In the genomic region with DNA sequence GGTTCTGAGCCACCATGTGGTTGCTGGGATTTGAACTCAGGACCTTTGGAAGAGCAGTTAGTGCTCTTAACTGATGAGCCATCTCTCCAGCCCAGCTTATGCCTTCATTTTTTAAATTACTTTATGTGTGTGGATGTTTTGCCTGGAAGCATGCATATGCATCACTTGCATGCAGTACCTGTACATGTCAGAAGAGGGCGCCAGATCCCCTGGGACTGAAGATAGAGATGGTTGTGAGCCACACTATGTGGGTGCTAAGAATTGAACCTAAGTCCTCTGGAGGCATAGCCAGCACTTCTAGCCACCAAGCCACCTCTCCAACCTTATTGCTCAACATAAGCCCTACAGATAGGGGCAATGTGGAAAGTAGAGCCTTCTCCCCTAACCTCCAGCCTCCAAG, we compare ENCODE assay signal across 13 mouse cellular contexts. TPM values are rescaled to one million over a fixed set of nuclear protein-coding genes. Genes with fewer than 3 reads are reported as not detected.
A peak's percentile ranks its signal among the peaks of the same experiment; 100 is the strongest.
DNase-seq lines count a peak whose midpoint lies in the region; ATAC-seq and TF ChIP-seq lines count a peak whose summit lies in the region.
"Had no signal": no experiment of that assay in that cellular context is flagged by ENCODE, and none has a peak within 500 bp of the region (broad histone marks: within the 10 kb centered on the region; RNA-seq: fewer than 3 reads in every experiment).

No protein-coding gene starts in this region.

- H3K27ac ChIP-seq in intestine, postnatal 0 days (ENCODE audit: low read depth, low read length): no peak overlapping the region
- H3K27ac ChIP-seq in intestine, embryonic 16.5 days (ENCODE audit: low read length): no peak overlapping the region
- no peak overlapping the region for H3K27ac ChIP-seq in thymus, adult 2 months (ENCODE audit: control insufficient read depth, insufficient read depth, low read length)

- no peaks in the 10 kb centered on the region for H3K27me3 ChIP-seq in intestine, postnatal 0 days (replicated peaks; ENCODE audit: control insufficient read depth, insufficient read depth, low read length)
- no peaks in the 10 kb centered on the region for H3K27me3 ChIP-seq in intestine, embryonic 16.5 days (replicated peaks; ENCODE audit: control insufficient read depth, insufficient read depth, low read length)
- no peaks in the 10 kb centered on the region for H3K27me3 ChIP-seq in thymus, adult 2 months (ENCODE audit: control insufficient read depth, insufficient read depth, low read length)
- H3K27me3 ChIP-seq in splenic B cell, adult 2 months (ENCODE audit: control insufficient read depth, insufficient read depth, low read length, poor library complexity, severe bottlenecking): no peaks in the 10 kb centered on the region

- no peak overlapping the region for H3K9ac ChIP-seq in intestine, postnatal 0 days (ENCODE audit: low read depth, low read length)
- H3K9ac ChIP-seq in intestine, embryonic 16.5 days (ENCODE audit: low read depth, low read length): no peak overlapping the region

- TF ChIP-seq CTCF in intestine, postnatal 0 days (IDR thresholded peaks at IDR 0.05; ENCODE audit: low read depth): peak; percentile 71
- TF ChIP-seq CTCF in thymus, adult 2 months (IDR thresholded peaks at IDR 0.05; ENCODE audit: borderline replicate concordance, control insufficient read depth, extremely low read depth, insufficient read depth, low read length, poor library complexity): no peak

- no peaks in the 10 kb centered on the region for H3K9me3 ChIP-seq in intestine, postnatal 0 days (ENCODE audit: control insufficient read depth)
- H3K9me3 ChIP-seq in intestine, embryonic 16.5 days (ENCODE audit: control insufficient read depth, low read length): peaks cover 6% of the 10 kb centered on the region; the same call in 1 of the 2 replicates

- WGBS in intestine, postnatal 0 days: 70% methylated on average over 1 of the region's 1 CpGs
- 61% methylated on average over 1 of the region's 1 CpGs for WGBS in intestine, embryonic 16.5 days
- WGBS in thymus, adult 2 months: 85% methylated on average over 1 of the region's 1 CpGs

- DNase-seq in thymus, adult 2 months: peak; percentile 44
- no peak for DNase-seq in thymus, postnatal 10 days (ENCODE audit: low spot score in 2 of 2)
- peak; percentile 60 for DNase-seq in R1 (ENCODE audit: low read depth, low spot score)
- peak; percentile 62 for DNase-seq in splenic B cell, adult 2 months (ENCODE audit: low read depth, low spot score)
- DNase-seq in left cerebral cortex, adult 9 months (ENCODE audit: low spot score in 2 of 2): no peak
- DNase-seq: heart, postnatal 10 days; kidney, adult 18-20 months; layer of hippocampus, adult 9-11 months; liver, embryonic 13.5 days had no signal

- TF ChIP-seq POLR2A in thymus, adult 2 months (IDR thresholded peaks at IDR 0.05; ENCODE audit: control insufficient read depth, extremely low read depth, insufficient read depth, low read length, poor library complexity): no peak

- no peak for ATAC-seq in intestine, postnatal 0 days
- no peak for ATAC-seq in intestine, embryonic 16.5 days
- no peak for ATAC-seq in inflammation-experienced regulatory T-cells, adult 6 months

- no peak overlapping the region for H3K4me3 ChIP-seq in intestine, postnatal 0 days (ENCODE audit: low read depth, low read length)
- H3K4me3 ChIP-seq in intestine, embryonic 16.5 days (ENCODE audit: low read length): no peak overlapping the region
- H3K4me3 ChIP-seq in thymus, adult 2 months (ENCODE audit: control insufficient read depth, insufficient read depth, low read length): no peak overlapping the region
- H3K4me3 ChIP-seq: liver, embryonic 13.5 days had no signal

- no peaks in the 10 kb centered on the region for H3K36me3 ChIP-seq in intestine, postnatal 0 days (ENCODE audit: control insufficient read depth, insufficient read depth)
- H3K36me3 ChIP-seq in intestine, embryonic 16.5 days (ENCODE audit: control insufficient read depth, insufficient read depth, low read length): no peaks in the 10 kb centered on the region
- H3K36me3 ChIP-seq in thymus, adult 2 months (ENCODE audit: control insufficient read depth, insufficient read depth, low read length): no peaks in the 10 kb centered on the region
- H3K36me3 ChIP-seq in splenic B cell, adult 2 months (ENCODE audit: control insufficient read depth, insufficient read depth, low read length, poor library complexity, severe bottlenecking): no peaks in the 10 kb centered on the region
- H3K36me3 ChIP-seq: liver, embryonic 13.5 days had no signal

- H3K4me2 ChIP-seq in intestine, postnatal 0 days (replicated peaks; ENCODE audit: low read depth): no peak overlapping the region
- H3K4me2 ChIP-seq in intestine, embryonic 16.5 days (ENCODE audit: low read depth, low read length): no peak overlapping the region

- H3K4me1 ChIP-seq in intestine, postnatal 0 days (replicated peaks; ENCODE audit: control insufficient read depth, insufficient read depth, low read length): no peaks in the 10 kb centered on the region
- peaks cover 14% of the 10 kb centered on the region; the same call in 1 of the 2 replicates for H3K4me1 ChIP-seq in intestine, embryonic 16.5 days (ENCODE audit: control insufficient read depth, insufficient read depth, low read length)
- H3K4me1 ChIP-seq in thymus, adult 2 months (replicated peaks; ENCODE audit: control insufficient read depth, insufficient read depth, low read length): peaks cover 48% of the 10 kb centered on the region

RNA-seq across cellular contexts. Expression of a gene that starts 42.1 kb away (rescaled TPM):
- polyA plus RNA-seq in intestine, postnatal 0 days (2015; fragmentation: Nextera tagmentation; extraction: Ambion mirVana): 15.8 and 16.4 TPM in 2 replicates
- 12.2 and 13.7 TPM in 2 replicates for polyA plus RNA-seq in intestine, embryonic 16.5 days (2015; fragmentation: Nextera tagmentation; extraction: Ambion mirVana)
- 15.3 and 16.9 TPM in 2 replicates for polyA plus RNA-seq in thymus, adult 2 months (2012; rRNA removed)
- 10 to 100 TPM in 1 of 3 experiments, 1 to 10 TPM in 2; 8.5 to 12.7 (median 9.3) TPM for polyA plus RNA-seq in inflammation-experienced regulatory T-cells, adult 6 months (2017; shearing (Covaris generic))

RNA-seq across cellular contexts. Expression of a gene that starts 54.5 kb away (rescaled TPM):
- 15.7 and 15.9 TPM in 2 replicates for polyA plus RNA-seq in intestine, postnatal 0 days (2015; fragmentation: Nextera tagmentation; extraction: Ambion mirVana)
- 18.9 and 21.2 TPM in 2 replicates for polyA plus RNA-seq in intestine, embryonic 16.5 days (2015; fragmentation: Nextera tagmentation; extraction: Ambion mirVana)
- polyA plus RNA-seq in thymus, adult 2 months (2012; rRNA removed): 44.3 and 45.7 TPM in 2 replicates
- polyA plus RNA-seq in inflammation-experienced regulatory T-cells, adult 6 months (2017; shearing (Covaris generic)): 10 to 100 TPM; 21.7 to 47.4 (median 28.6) TPM

RNA-seq across cellular contexts. Expression of a gene that starts 54.8 kb away (rescaled TPM):
- not detected in 2 replicates for polyA plus RNA-seq in intestine, postnatal 0 days (2015; fragmentation: Nextera tagmentation; extraction: Ambion mirVana)
- 0.07 TPM in 1 of 2 replicates, not detected in the other for polyA plus RNA-seq in intestine, embryonic 16.5 days (2015; fragmentation: Nextera tagmentation; extraction: Ambion mirVana)
- 0.05 TPM in 1 of 2 replicates, not detected in the other for polyA plus RNA-seq in thymus, adult 2 months (2012; rRNA removed)
- not detected for polyA plus RNA-seq in inflammation-experienced regulatory T-cells, adult 6 months (2017; shearing (Covaris generic))
- polyA plus RNA-seq: erythroblast, embryonic 14.5 days; liver, embryonic 13.5 days had no signal

Comparison
In these comparisons a context has a peak if more than half of its experiments do, and no peak if none do; other contexts are left out.
1. DNase-seq: peak in thymus, adult 2 months (single experiment), R1 (single experiment) and splenic B cell, adult 2 months (single experiment); none in thymus, postnatal 10 days (0 of 2) and left cerebral cortex, adult 9 months (0 of 2).